ENCODE assay signal across 28 mouse cellular contexts in the genomic region with DNA sequence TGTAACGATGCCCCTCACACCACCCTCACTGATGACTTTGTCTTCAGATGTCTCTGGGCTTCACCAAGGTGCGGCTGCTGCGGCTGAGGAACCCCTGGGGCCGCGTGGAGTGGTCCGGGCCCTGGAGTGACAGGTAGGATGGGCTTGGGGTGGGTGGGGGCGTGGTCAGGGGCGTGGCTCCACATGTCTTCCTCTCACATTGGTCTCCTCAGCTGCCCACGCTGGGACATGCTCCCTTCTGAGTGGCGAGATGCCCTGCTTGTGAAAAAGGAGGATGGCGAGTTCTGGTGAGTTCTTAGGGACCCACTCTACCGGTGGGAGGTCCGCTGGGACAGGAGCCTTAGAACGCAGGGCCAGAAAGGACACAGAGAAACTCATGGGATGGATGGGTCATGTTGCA. TPM values are rescaled to one million over a fixed set of nuclear protein-coding genes. Genes with fewer than 3 reads are reported as not detected.
A peak's percentile ranks its signal among the peaks of the same experiment; 100 is the strongest.
DNase-seq lines count a peak whose midpoint lies in the region; ATAC-seq and TF ChIP-seq lines count a peak whose summit lies in the region.
"Had no signal": no experiment of that assay in that cellular context is flagged by ENCODE, and none has a peak within 500 bp of the region (broad histone marks: within the 10 kb centered on the region; RNA-seq: fewer than 3 reads in every experiment).

No protein-coding gene starts in this region.

- ATAC-seq in hindbrain, postnatal 0 days = 0 out of 2 replicates have a peak, but pooled peaks have one; percentile 43
- ATAC-seq in hindbrain, embryonic 14.5 days (ENCODE audit: low FRiP score) = no peak
- 0 out of 2 replicates have a peak, but pooled peaks have one; percentile 35 for ATAC-seq in liver, embryonic 12.5 days
- no peak for ATAC-seq in liver, postnatal 0 days
- ATAC-seq: activated CD4-positive, CD25-positive, alpha-beta regulatory T cell, adult 4 months; CD4-positive, CD25-positive, alpha-beta regulatory T cell, adult 4 months; forebrain, embryonic 14.5 days; inflammation-experienced regulatory T-cells, adult 6 months; lung, postnatal 0 days; Patski had no signal

- H3K4me1 ChIP-seq in hindbrain, postnatal 0 days (ENCODE audit: insufficient read depth, low read length) = 0 out of 2 replicates have a peak, but pooled peaks cover 4% of the 10 kb centered on the region
- H3K4me1 ChIP-seq in hindbrain, embryonic 14.5 days (replicated peaks; ENCODE audit: control insufficient read depth, insufficient read depth, low read length) = peaks cover 8% of the 10 kb centered on the region; the same call in 1 of the 2 replicates
- peaks cover 8% of the 10 kb centered on the region for H3K4me1 ChIP-seq in liver, embryonic 12.5 days
- H3K4me1 ChIP-seq in liver, postnatal 0 days (ENCODE audit: insufficient read depth) = peaks cover 5% of the 10 kb centered on the region; the same call in 1 of the 2 replicates
- H3K4me1 ChIP-seq in embryonic facial prominence, embryonic 10.5 days = peaks cover 28% of the 10 kb centered on the region

- H3K9me3 ChIP-seq in hindbrain, postnatal 0 days (ENCODE audit: low read length) = no peaks in the 10 kb centered on the region
- no peaks in the 10 kb centered on the region for H3K9me3 ChIP-seq in hindbrain, embryonic 14.5 days (ENCODE audit: control insufficient read depth, low read length)
- H3K9me3 ChIP-seq in liver, embryonic 12.5 days (replicated peaks) = no peaks in the 10 kb centered on the region
- no peaks in the 10 kb centered on the region for H3K9me3 ChIP-seq in liver, postnatal 0 days (ENCODE audit: low read length)
- H3K9me3 ChIP-seq in embryonic facial prominence, embryonic 10.5 days = no peaks in the 10 kb centered on the region
- H3K9me3 ChIP-seq: embryonic facial prominence, embryonic 15.5 days; G1E; heart, embryonic 12.5 days had no signal

- no peak overlapping the region for H3K4me3 ChIP-seq in hindbrain, postnatal 0 days (ENCODE audit: low read length)
- no peak overlapping the region for H3K4me3 ChIP-seq in hindbrain, embryonic 14.5 days (replicated peaks; ENCODE audit: low read length)
- no peak overlapping the region for H3K4me3 ChIP-seq in liver, embryonic 12.5 days
- H3K4me3 ChIP-seq in liver, postnatal 0 days (ENCODE audit: low read depth, low read length) = no peak overlapping the region
- H3K4me3 ChIP-seq in embryonic facial prominence, embryonic 10.5 days = no peak overlapping the region
- H3K4me3 ChIP-seq: embryonic facial prominence, embryonic 15.5 days; heart, embryonic 12.5 days had no signal

- no peak for DNase-seq in hindbrain, postnatal 0 days (ENCODE audit: low spot score)
- DNase-seq in hindbrain, embryonic 14.5 days (ENCODE audit: low spot score) = no peak
- DNase-seq in liver, postnatal 0 days = no peak
- peak; percentile 48 for DNase-seq in ES-CJ7 (ENCODE audit: low read depth, low spot score)
- peak; percentile 43 for DNase-seq in embryonic facial prominence, embryonic 10.5 days (ENCODE audit: low spot score)
- no peak for DNase-seq in frontal cortex, postnatal 10 days (ENCODE audit: low spot score in 2 of 2)
- DNase-seq: adrenal gland, adult 8-10 months; cerebellum, adult 2 months; cerebellum, postnatal 36 days; heart, postnatal 14 days; kidney, adult 8-10 months; kidney, postnatal 36 days; right cerebral cortex, postnatal 25 days; thymus, adult 18-20 months had no signal

- TF ChIP-seq CTCF in hindbrain, postnatal 0 days (IDR thresholded peaks at IDR 0.05; ENCODE audit: low read depth) = no peak
- no peak for TF ChIP-seq CTCF in liver, postnatal 0 days (IDR thresholded peaks at IDR 0.05; ENCODE audit: low read depth)

- H3K36me3 ChIP-seq in hindbrain, postnatal 0 days (ENCODE audit: insufficient read depth, low read length) = no peaks in the 10 kb centered on the region
- peaks cover 2% of the 10 kb centered on the region; the same call in 1 of the 2 replicates for H3K36me3 ChIP-seq in hindbrain, embryonic 14.5 days (replicated peaks; ENCODE audit: control insufficient read depth, insufficient read depth)
- H3K36me3 ChIP-seq in liver, embryonic 12.5 days = peaks cover 5% of the 10 kb centered on the region
- H3K36me3 ChIP-seq in liver, postnatal 0 days (replicated peaks; ENCODE audit: insufficient read depth, low read length) = peaks cover 3% of the 10 kb centered on the region
- peaks cover 10% of the 10 kb centered on the region for H3K36me3 ChIP-seq in embryonic facial prominence, embryonic 10.5 days (replicated peaks)

- no peak for TF ChIP-seq EP300 in liver, postnatal 0 days (IDR thresholded peaks at IDR 0.05; ENCODE audit: low read depth)

- H3K27me3 ChIP-seq in hindbrain, postnatal 0 days (ENCODE audit: insufficient read depth, low read length) = peaks cover 10% of the 10 kb centered on the region
- H3K27me3 ChIP-seq in hindbrain, embryonic 14.5 days (ENCODE audit: control insufficient read depth, insufficient read depth, low read length) = peaks cover 43% of the 10 kb centered on the region
- peaks cover 61% of the 10 kb centered on the region for H3K27me3 ChIP-seq in liver, embryonic 12.5 days (replicated peaks)
- H3K27me3 ChIP-seq in liver, postnatal 0 days (ENCODE audit: insufficient read depth, low read length) = peaks cover 22% of the 10 kb centered on the region
- peaks cover 58% of the 10 kb centered on the region for H3K27me3 ChIP-seq in embryonic facial prominence, embryonic 10.5 days (replicated peaks; ENCODE audit: low read depth, poor library complexity, severe bottlenecking)
- H3K27me3 ChIP-seq: Patski had no signal

- H3K4me2 ChIP-seq in hindbrain, postnatal 0 days (ENCODE audit: low read depth, low read length) = no peak overlapping the region
- no peak overlapping the region for H3K4me2 ChIP-seq in hindbrain, embryonic 14.5 days (replicated peaks)
- H3K4me2 ChIP-seq in liver, embryonic 12.5 days = no peak overlapping the region
- no peak overlapping the region for H3K4me2 ChIP-seq in liver, postnatal 0 days (ENCODE audit: low read depth, low read length)
- H3K4me2 ChIP-seq: embryonic facial prominence, embryonic 15.5 days; heart, embryonic 12.5 days had no signal

- WGBS in hindbrain, postnatal 0 days = 27% methylated on average over 14 of the region's 14 CpGs
- 30% methylated on average over 14 of the region's 14 CpGs for WGBS in hindbrain, embryonic 14.5 days
- WGBS in liver, embryonic 12.5 days (ENCODE audit: insufficient replicate concordance) = 21% methylated on average over 14 of the region's 14 CpGs
- 24% methylated on average over 14 of the region's 14 CpGs for WGBS in liver, postnatal 0 days (ENCODE audit: insufficient replicate concordance)
- WGBS in embryonic facial prominence, embryonic 10.5 days = 24% methylated on average over 14 of the region's 14 CpGs

- H3K27ac ChIP-seq in hindbrain, postnatal 0 days = no peak overlapping the region
- no peak overlapping the region for H3K27ac ChIP-seq in hindbrain, embryonic 14.5 days
- H3K27ac ChIP-seq in liver, embryonic 12.5 days = no peak overlapping the region
- H3K27ac ChIP-seq in liver, postnatal 0 days (ENCODE audit: low read depth) = no peak overlapping the region
- H3K27ac ChIP-seq in embryonic facial prominence, embryonic 10.5 days (replicated peaks) = no peak overlapping the region
- H3K27ac ChIP-seq: embryonic facial prominence, embryonic 15.5 days; macrophage had no signal

- H3K9ac ChIP-seq in hindbrain, postnatal 0 days (replicated peaks; ENCODE audit: low read length) = no peak overlapping the region
- H3K9ac ChIP-seq in hindbrain, embryonic 14.5 days = no peak overlapping the region
- H3K9ac ChIP-seq in liver, embryonic 12.5 days = no peak overlapping the region
- H3K9ac ChIP-seq in liver, postnatal 0 days (replicated peaks) = no peak overlapping the region
- H3K9ac ChIP-seq: embryonic facial prominence, embryonic 15.5 days; heart, embryonic 12.5 days had no signal

RNA-seq across cellular contexts. Expression of gene Capn12, which starts 5.3 kb away (rescaled TPM):
- 0.07 TPM in 1 of 2 replicates, not detected in the other for total RNA-seq in hindbrain, postnatal 0 days (2014; rRNA removed)
- 0.53 and 0.62 TPM in 2 replicates for polyA plus RNA-seq in hindbrain, postnatal 0 days (2015; fragmentation: Nextera tagmentation; extraction: Ambion mirVana)
- 0.09 and 0.24 TPM in 2 replicates for polyA plus RNA-seq in hindbrain, embryonic 14.5 days (2014; fragmentation: Nextera tagmentation; extraction: Ambion mirVana)
- 0.12 and 0.13 TPM in 2 replicates for polyA plus RNA-seq in liver, embryonic 12.5 days (2016; fragmentation: Nextera tagmentation; extraction: Ambion mirVana)
- 0.09 and 0.23 TPM in 2 replicates for polyA plus RNA-seq in liver, postnatal 0 days (2015; fragmentation: Nextera tagmentation; extraction: Ambion mirVana)
- 0.44 and 0.55 TPM in 2 replicates for polyA plus RNA-seq in embryonic facial prominence, embryonic 10.5 days (2016; fragmentation: Nextera tagmentation; extraction: Ambion mirVana)
- total RNA-seq: monocyte, adult 5-6 weeks; neutrophil, adult 5-6 weeks had no signal
- polyA plus RNA-seq: CD4-positive, CD25-positive, alpha-beta regulatory T cell, adult 4 months had no signal

RNA-seq across cellular contexts. Expression of gene Lgals7, which starts 22.8 kb away (rescaled TPM):
- total RNA-seq in hindbrain, postnatal 0 days (2014; rRNA removed) = 1.1 TPM in 1 of 2 replicates, not detected in the other
- 3.7 and 5.0 TPM in 2 replicates for polyA plus RNA-seq in hindbrain, postnatal 0 days (2015; fragmentation: Nextera tagmentation; extraction: Ambion mirVana)
- 2.9 and 3.0 TPM in 2 replicates for polyA plus RNA-seq in hindbrain, embryonic 14.5 days (2014; fragmentation: Nextera tagmentation; extraction: Ambion mirVana)
- polyA plus RNA-seq in liver, embryonic 12.5 days (2016; fragmentation: Nextera tagmentation; extraction: Ambion mirVana) = 0.25 TPM in 1 of 2 replicates, not detected in the other
- polyA plus RNA-seq in liver, postnatal 0 days (2015; fragmentation: Nextera tagmentation; extraction: Ambion mirVana) = 0.14 and 0.34 TPM in 2 replicates
- 0.63 and 1.9 TPM in 2 replicates for polyA plus RNA-seq in embryonic facial prominence, embryonic 10.5 days (2016; fragmentation: Nextera tagmentation; extraction: Ambion mirVana)
- total RNA-seq: gastrocnemius, adult 8-10 months; monocyte, adult 5-6 weeks; neutrophil, adult 5-6 weeks had no signal
- polyA plus RNA-seq: cerebellum, adult 2 months; macrophage had no signal

RNA-seq across cellular contexts. Expression of gene Lgals4, which starts 52.8 kb away (rescaled TPM):
- 0.47 and 8.4 TPM in 2 replicates for total RNA-seq in hindbrain, postnatal 0 days (2014; rRNA removed)
- polyA plus RNA-seq in hindbrain, postnatal 0 days (2015; fragmentation: Nextera tagmentation; extraction: Ambion mirVana) = 5.0 and 5.8 TPM in 2 replicates
- 2.8 and 3.2 TPM in 2 replicates for polyA plus RNA-seq in hindbrain, embryonic 14.5 days (2014; fragmentation: Nextera tagmentation; extraction: Ambion mirVana)
- polyA plus RNA-seq in liver, embryonic 12.5 days (2016; fragmentation: Nextera tagmentation; extraction: Ambion mirVana) = 2.7 and 3.6 TPM in 2 replicates
- 19.5 and 21.3 TPM in 2 replicates for polyA plus RNA-seq in liver, postnatal 0 days (2015; fragmentation: Nextera tagmentation; extraction: Ambion mirVana)
- 4.4 and 4.9 TPM in 2 replicates for polyA plus RNA-seq in embryonic facial prominence, embryonic 10.5 days (2016; fragmentation: Nextera tagmentation; extraction: Ambion mirVana)

Comparison
In these comparisons a context has a peak if more than half of its experiments do, and no peak if none do; other contexts are left out.
1. ATAC-seq: peak in hindbrain, postnatal 0 days (single experiment) and liver, embryonic 12.5 days (single experiment); none in hindbrain, embryonic 14.5 days (single experiment) and liver, postnatal 0 days (single experiment).
2. DNase-seq: peak in ES-CJ7 (single experiment) and embryonic facial prominence, embryonic 10.5 days (single experiment); none in hindbrain, postnatal 0 days (single experiment), hindbrain, embryonic 14.5 days (single experiment), liver, postnatal 0 days (single experiment) and frontal cortex, postnatal 10 days (0 of 2).